Mouse (Mus musculus): ENCODE results near the gene Tcap. TPM values are rescaled to one million over a fixed set of nuclear protein-coding genes. Genes with fewer than 3 reads are reported as not detected.
A peak's percentile ranks its signal among the peaks of the same experiment; 100 is the strongest.

The Tcap gene
- polyA plus RNA-seq, 1 experiment from 2014 or later = 1.3 TPM

GRCm38 (mm10) chr11:98363817-98364216 lies 19.8 kb upstream of the Tcap start:
- no peaks in the 10 kb centered on the region for H3K27me3 ChIP-seq (ENCODE audit: control insufficient read depth, insufficient read depth, low read length)
- no peaks in the 10 kb centered on the region for H3K9me3 ChIP-seq (ENCODE audit: control insufficient read depth, low read length)
- no peak overlapping the region for H3K27ac ChIP-seq (ENCODE audit: low read depth, low read length)
- H3K9ac ChIP-seq (ENCODE audit: low read depth, low read length) = no peak overlapping the region
- WGBS = 84% methylated on average over 5 of the region's 5 CpGs
- H3K4me1 ChIP-seq (ENCODE audit: control insufficient read depth, insufficient read depth, low read length) = peaks cover 22% of the 10 kb centered on the region; the same call in 1 of the 2 replicates
- H3K36me3 ChIP-seq (ENCODE audit: control insufficient read depth, insufficient read depth, low read length) = peaks cover 4% of the 10 kb centered on the region; the same call in 1 of the 2 replicates
- H3K4me3 ChIP-seq (ENCODE audit: low read length) = no peak overlapping the region
- no peak for ATAC-seq (ENCODE audit: low FRiP score, low TSS enrichment)
- no peak overlapping the region for H3K4me2 ChIP-seq (replicated peaks; ENCODE audit: low read depth, low read length)

DNA sequence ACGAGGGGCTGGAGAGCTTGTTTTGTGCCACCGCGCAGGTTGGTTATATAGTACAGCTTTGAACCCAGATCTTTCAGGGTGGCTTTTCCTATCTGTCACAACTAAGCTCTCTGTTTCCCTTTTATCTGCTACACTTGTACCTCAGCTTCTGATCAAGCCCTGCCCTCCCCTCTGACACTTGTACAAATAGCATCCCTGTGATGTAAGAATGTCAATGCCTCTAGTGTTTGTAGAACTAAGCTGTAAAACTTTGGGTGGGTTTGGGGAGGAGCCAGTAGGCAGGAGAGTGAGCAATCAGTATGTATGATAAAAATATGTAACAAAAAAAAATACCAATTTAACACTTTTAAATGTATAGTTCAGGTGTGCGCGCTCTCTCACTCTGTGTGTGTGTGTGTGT lies 19.2 kb upstream of the Tcap start:
- H3K4me2 ChIP-seq (replicated peaks; ENCODE audit: low read depth, low read length) = no peak overlapping the region

DNA sequence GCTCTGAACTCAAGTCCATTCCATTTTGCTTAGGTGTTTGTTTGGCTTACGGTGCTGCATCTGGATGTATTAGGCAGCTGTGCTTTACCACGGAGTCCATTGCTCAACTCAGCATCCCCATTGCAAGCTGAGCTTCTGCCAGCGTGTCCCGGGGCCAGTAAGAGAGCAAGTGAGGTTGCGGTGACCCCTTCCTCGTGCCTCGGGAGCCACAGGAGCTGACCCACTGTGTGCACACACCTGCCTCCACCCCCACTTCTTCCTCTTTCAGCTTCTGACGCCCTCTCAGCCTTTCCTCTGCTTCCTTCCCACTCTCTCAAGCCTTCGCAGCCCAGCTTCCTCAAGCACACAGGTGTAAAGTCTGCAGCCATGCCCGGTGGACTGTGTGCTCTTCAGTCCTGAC lies 17.3 kb upstream of the Tcap start:
- Histone ChIP-seq H3K9me3 (ENCODE audit: control insufficient read depth, low read length) (no peaks in the 10 kb centered on the region), H3K4me2 (replicated peaks; ENCODE audit: low read depth, low read length) (no peak overlapping the region), H3K27ac (ENCODE audit: low read depth, low read length) (no peak overlapping the region), H3K4me1 (ENCODE audit: control insufficient read depth, insufficient read depth, low read length) (peaks cover 12% of the 10 kb centered on the region; the same call in 1 of the 2 replicates), H3K4me3 (ENCODE audit: low read length) (no peak overlapping the region), H3K27me3 (ENCODE audit: control insufficient read depth, insufficient read depth, low read length) (no peaks in the 10 kb centered on the region), H3K9ac (ENCODE audit: low read depth, low read length) (no peak overlapping the region), H3K36me3 (ENCODE audit: control insufficient read depth, insufficient read depth, low read length) (peaks cover 4% of the 10 kb centered on the region; the same call in 1 of the 2 replicates)
- 87% methylated on average over 10 of the region's 10 CpGs for WGBS
- ATAC-seq (ENCODE audit: low FRiP score, low TSS enrichment) = no peak

More for the DNA sequence above, 19.2 kb upstream of the Tcap start:
- Histone ChIP-seq H3K4me1 (ENCODE audit: control insufficient read depth, insufficient read depth, low read length) (peaks cover 16% of the 10 kb centered on the region; the same call in 1 of the 2 replicates), H3K27me3 (ENCODE audit: control insufficient read depth, insufficient read depth, low read length) (no peaks in the 10 kb centered on the region), H3K27ac (ENCODE audit: low read depth, low read length) (no peak overlapping the region), H3K9ac (ENCODE audit: low read depth, low read length) (no peak overlapping the region), H3K9me3 (ENCODE audit: control insufficient read depth, low read length) (no peaks in the 10 kb centered on the region), H3K36me3 (ENCODE audit: control insufficient read depth, insufficient read depth, low read length) (peaks cover 4% of the 10 kb centered on the region; the same call in 1 of the 2 replicates), H3K4me3 (ENCODE audit: low read length) (no peak overlapping the region)
- WGBS = 93% methylated on average over 5 of the region's 5 CpGs
- no peak for ATAC-seq (ENCODE audit: low FRiP score, low TSS enrichment)

DNA sequence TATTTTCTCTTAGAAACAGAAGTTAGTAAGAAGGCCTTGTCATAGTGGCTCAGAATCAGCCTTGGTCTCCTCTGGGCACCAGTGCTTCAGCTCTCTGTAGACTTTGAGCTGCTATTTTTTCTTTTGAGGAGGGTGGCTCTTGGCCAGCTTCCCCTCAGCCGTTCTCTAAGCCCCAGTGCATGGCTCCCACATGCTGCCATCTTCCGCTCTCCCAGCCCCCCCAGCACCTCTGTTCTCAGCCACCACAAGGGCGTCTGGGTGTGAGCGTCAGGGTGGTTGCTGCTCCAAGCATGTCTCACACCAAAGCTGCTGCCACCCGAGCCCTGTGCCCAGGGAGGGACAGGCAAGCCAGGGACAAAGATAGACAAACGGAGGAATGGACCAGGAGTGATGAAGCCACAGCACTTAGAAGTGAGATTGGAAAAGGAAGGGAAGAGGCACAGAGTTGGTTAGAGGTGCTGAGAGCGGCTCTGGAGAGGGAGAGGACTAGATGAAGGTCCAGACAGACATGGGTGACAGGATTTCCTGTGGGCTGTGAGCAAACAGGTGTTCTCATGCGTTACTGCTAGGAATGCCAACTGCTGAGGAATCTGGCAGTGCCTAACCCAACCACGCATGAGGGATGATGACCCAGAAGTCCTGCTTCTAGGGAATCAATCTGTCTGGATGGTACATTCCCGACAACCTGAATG lies 16.3 kb upstream of the Tcap start:
- Histone ChIP-seq H3K9me3 (ENCODE audit: control insufficient read depth, low read length) (no peaks in the 10 kb centered on the region), H3K4me2 (replicated peaks; ENCODE audit: low read depth, low read length) (no peak overlapping the region), H3K36me3 (ENCODE audit: control insufficient read depth, insufficient read depth, low read length) (peaks cover 4% of the 10 kb centered on the region; the same call in 1 of the 2 replicates), H3K27me3 (ENCODE audit: control insufficient read depth, insufficient read depth, low read length) (no peaks in the 10 kb centered on the region), H3K4me3 (ENCODE audit: low read length) (no peak overlapping the region), H3K4me1 (ENCODE audit: control insufficient read depth, insufficient read depth, low read length) (peaks cover 7% of the 10 kb centered on the region; the same call in 1 of the 2 replicates), H3K27ac (ENCODE audit: low read depth, low read length) (no peak overlapping the region), H3K9ac (ENCODE audit: low read depth, low read length) (no peak overlapping the region)
- 80% methylated on average over 10 of the region's 10 CpGs for WGBS
- ATAC-seq (ENCODE audit: low FRiP score, low TSS enrichment) = no peak

GRCm38 (mm10) chr11:98367863-98368186 lies 15.8 kb upstream of the Tcap start:
- no peak overlapping the region for H3K4me3 ChIP-seq (ENCODE audit: low read length)
- peaks cover 4% of the 10 kb centered on the region; the same call in 1 of the 2 replicates for H3K36me3 ChIP-seq (ENCODE audit: control insufficient read depth, insufficient read depth, low read length)
- WGBS = 87% methylated on average over 7 of the region's 7 CpGs
- no peak for ATAC-seq (ENCODE audit: low FRiP score, low TSS enrichment)
- no peaks in the 10 kb centered on the region for H3K9me3 ChIP-seq (ENCODE audit: control insufficient read depth, low read length)
- H3K27me3 ChIP-seq (ENCODE audit: control insufficient read depth, insufficient read depth, low read length) = no peaks in the 10 kb centered on the region
- H3K27ac ChIP-seq (ENCODE audit: low read depth, low read length) = no peak overlapping the region
- no peak overlapping the region for H3K4me2 ChIP-seq (replicated peaks; ENCODE audit: low read depth, low read length)
- H3K9ac ChIP-seq (ENCODE audit: low read depth, low read length) = no peak overlapping the region
- H3K4me1 ChIP-seq (ENCODE audit: control insufficient read depth, insufficient read depth, low read length) = peaks cover 6% of the 10 kb centered on the region; the same call in 1 of the 2 replicates

DNA sequence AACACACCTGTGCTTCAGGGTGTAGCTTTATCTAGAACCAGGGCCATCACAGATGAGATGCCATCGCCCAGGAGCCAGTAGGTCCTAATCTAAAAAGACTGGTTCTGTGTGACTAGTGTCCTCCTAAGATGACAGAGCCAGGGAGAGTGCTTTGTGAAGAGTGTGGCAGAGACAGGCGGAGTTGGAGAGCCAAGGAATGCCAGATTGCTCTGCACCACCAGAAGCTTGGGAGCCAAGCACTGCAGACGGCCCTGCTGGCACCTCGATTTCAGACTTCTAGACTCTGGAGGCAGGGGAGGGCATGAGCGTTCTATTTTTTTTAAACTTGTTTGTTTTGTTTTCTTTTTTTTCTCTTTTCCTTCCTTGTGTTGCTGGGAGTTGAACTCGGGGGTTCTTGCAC lies 14.3 kb upstream of the Tcap start:
- H3K27ac ChIP-seq (ENCODE audit: low read depth, low read length) = no peak overlapping the region
- no peaks in the 10 kb centered on the region for H3K9me3 ChIP-seq (ENCODE audit: control insufficient read depth, low read length)
- no peak overlapping the region for H3K4me3 ChIP-seq (ENCODE audit: low read length)
- H3K9ac ChIP-seq (ENCODE audit: low read depth, low read length) = no peak overlapping the region
- H3K27me3 ChIP-seq (ENCODE audit: control insufficient read depth, insufficient read depth, low read length) = no peaks in the 10 kb centered on the region
- 75% methylated on average over 6 of the region's 6 CpGs for WGBS
- H3K4me1 ChIP-seq (ENCODE audit: control insufficient read depth, insufficient read depth, low read length) = peaks cover 6% of the 10 kb centered on the region; the same call in 1 of the 2 replicates
- peaks cover 9% of the 10 kb centered on the region; the same call in 1 of the 2 replicates for H3K36me3 ChIP-seq (ENCODE audit: control insufficient read depth, insufficient read depth, low read length)
- H3K4me2 ChIP-seq (replicated peaks; ENCODE audit: low read depth, low read length) = no peak overlapping the region
- no peak for ATAC-seq (ENCODE audit: low FRiP score, low TSS enrichment)

DNA sequence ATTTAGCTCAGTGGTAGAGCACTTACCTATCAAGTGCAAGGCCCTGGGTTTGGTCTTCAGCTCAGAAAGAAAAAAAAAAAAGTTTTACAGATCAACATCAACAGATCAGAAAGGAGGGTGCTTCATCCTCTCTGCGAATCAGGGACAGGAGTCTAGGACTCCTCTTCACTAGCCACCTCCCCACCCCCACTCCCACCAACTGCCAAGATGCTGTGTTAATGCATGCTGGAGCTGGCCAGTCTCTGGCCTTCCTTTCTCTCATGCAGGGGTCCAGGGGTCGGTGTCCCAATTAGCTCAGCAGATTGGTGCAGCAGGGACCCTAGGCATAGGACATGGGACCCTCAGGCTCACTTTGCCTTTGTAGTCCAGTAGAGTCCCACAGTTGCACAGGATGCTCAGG lies 13.0 kb upstream of the Tcap start:
- Histone ChIP-seq H3K36me3 (ENCODE audit: control insufficient read depth, insufficient read depth, low read length) (peaks cover 21% of the 10 kb centered on the region), H3K4me3 (ENCODE audit: low read length) (no peak overlapping the region), H3K4me2 (replicated peaks; ENCODE audit: low read depth, low read length) (no peak overlapping the region), H3K27me3 (ENCODE audit: control insufficient read depth, insufficient read depth, low read length) (no peaks in the 10 kb centered on the region), H3K9me3 (ENCODE audit: control insufficient read depth, low read length) (no peaks in the 10 kb centered on the region), H3K27ac (ENCODE audit: low read depth, low read length) (no peak overlapping the region), H3K4me1 (ENCODE audit: control insufficient read depth, insufficient read depth, low read length) (peaks cover 6% of the 10 kb centered on the region; the same call in 1 of the 2 replicates), H3K9ac (ENCODE audit: low read depth, low read length) (no peak overlapping the region)
- no peak for ATAC-seq (ENCODE audit: low FRiP score, low TSS enrichment)
- 86% methylated on average over 2 of the region's 2 CpGs for WGBS

- no peak overlapping the region for H3K27ac ChIP-seq (ENCODE audit: low read depth, low read length)
- 0 out of 2 replicates have a peak, but pooled peaks have one; percentile 20 for ATAC-seq (ENCODE audit: low FRiP score, low TSS enrichment)
- peak overlapping the region; percentile 7; the same call in 1 of the 2 replicates for H3K9ac ChIP-seq (ENCODE audit: low read depth, low read length)
- H3K9me3 ChIP-seq (ENCODE audit: control insufficient read depth, low read length) = no peaks in the 10 kb centered on the region
- H3K4me3 ChIP-seq (ENCODE audit: low read length) = no peak overlapping the region
- H3K36me3 ChIP-seq (ENCODE audit: control insufficient read depth, insufficient read depth, low read length) = peaks cover 26% of the 10 kb centered on the region
- 59% methylated on average over 10 of the region's 10 CpGs for WGBS
- H3K4me2 ChIP-seq (replicated peaks; ENCODE audit: low read depth, low read length) = no peak overlapping the region
- peaks cover 6% of the 10 kb centered on the region; the same call in 1 of the 2 replicates for H3K4me1 ChIP-seq (ENCODE audit: control insufficient read depth, insufficient read depth, low read length)
- no peaks in the 10 kb centered on the region for H3K27me3 ChIP-seq (ENCODE audit: control insufficient read depth, insufficient read depth, low read length)
Measured at GRCm38 (mm10) chr11:98371556-98372240, 11.9 kb upstream of the Tcap start.

DNA sequence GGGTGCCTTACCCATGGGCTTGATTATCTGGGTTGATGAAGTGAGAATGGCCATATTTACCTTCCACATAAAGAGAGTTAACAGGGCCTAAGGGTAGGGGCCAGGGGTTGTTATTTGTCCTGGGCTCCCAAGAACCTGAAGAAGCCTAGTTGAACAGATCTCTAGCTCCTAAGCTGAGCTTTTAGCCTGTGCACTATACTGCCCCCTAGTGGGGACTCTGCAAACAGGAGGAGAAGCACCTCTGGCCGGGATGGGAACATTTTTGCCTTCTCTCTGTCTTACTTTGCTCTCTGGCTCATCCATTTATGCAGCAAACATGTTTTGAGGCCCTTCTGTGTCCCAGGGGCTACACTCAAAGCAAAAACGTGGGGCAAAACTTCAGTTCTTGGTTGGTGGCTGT lies 11.2 kb upstream of the Tcap start:
- ATAC-seq (ENCODE audit: low FRiP score, low TSS enrichment) = peak; percentile 16; the same call in 1 of the 2 replicates
- Histone ChIP-seq H3K4me1 (ENCODE audit: control insufficient read depth, insufficient read depth, low read length) (peaks cover 6% of the 10 kb centered on the region; the same call in 1 of the 2 replicates), H3K27ac (ENCODE audit: low read depth, low read length) (no peak overlapping the region), H3K9me3 (ENCODE audit: control insufficient read depth, low read length) (no peaks in the 10 kb centered on the region), H3K4me3 (ENCODE audit: low read length) (no peak overlapping the region), H3K27me3 (ENCODE audit: control insufficient read depth, insufficient read depth, low read length) (no peaks in the 10 kb centered on the region), H3K36me3 (ENCODE audit: control insufficient read depth, insufficient read depth, low read length) (peaks cover 32% of the 10 kb centered on the region), H3K4me2 (replicated peaks; ENCODE audit: low read depth, low read length) (no peak overlapping the region), H3K9ac (ENCODE audit: low read depth, low read length) (no peak overlapping the region)
- 12% methylated on average over 2 of the region's 2 CpGs for WGBS

Measured in kidney, embryonic 14.5 days (tissue).